Mouse (Mus musculus): Measurements from ENCODE around the gene Bpi. TPM values are rescaled to one million over a fixed set of nuclear protein-coding genes. Genes with fewer than 3 reads are reported as not detected.

Bpi gene
- polyA plus RNA-seq, 1 experiment = 0.32 TPM

DNA sequence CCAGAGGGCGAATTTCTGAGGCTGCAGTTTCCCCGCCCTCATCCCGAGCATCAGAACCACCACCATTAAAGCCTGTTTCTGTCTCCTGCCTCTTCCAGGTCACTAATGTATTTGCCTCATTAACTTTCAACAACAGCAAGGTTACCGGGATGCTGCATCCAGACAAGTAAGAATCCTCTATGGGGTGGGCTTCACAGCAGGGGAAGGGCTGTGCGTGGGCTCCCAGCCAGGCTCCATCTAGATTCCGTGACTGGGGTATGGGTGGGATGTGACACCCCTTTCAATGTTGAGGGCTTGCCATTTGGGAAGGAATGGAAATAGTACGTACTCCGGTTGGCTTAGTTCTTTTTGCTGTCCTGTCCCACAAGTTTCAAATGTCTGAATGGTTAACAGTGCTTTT, 67.7 kb downstream of the Bpi start:
- Histone ChIP-seq H3K27ac (ENCODE audit: control insufficient read depth, insufficient read depth, low read length) (no peak overlapping the region), H3K4me3 (ENCODE audit: control insufficient read depth, insufficient read depth, low read length) (no peak overlapping the region), H3K27me3 (ENCODE audit: control insufficient read depth, insufficient read depth, low read length) (no peaks in the 10 kb centered on the region), H3K36me3 (ENCODE audit: control insufficient read depth, insufficient read depth, low read length) (no peaks in the 10 kb centered on the region), H3K4me1 (replicated peaks; ENCODE audit: control insufficient read depth, insufficient read depth, low read length) (peaks cover 26% of the 10 kb centered on the region)
- 95% methylated on average over 8 of the region's 8 CpGs for WGBS
- TF ChIP-seq CTCF (IDR thresholded peaks at IDR 0.05; ENCODE audit: borderline replicate concordance, control insufficient read depth, extremely low read depth, insufficient read depth, low read length, poor library complexity) (no peak), POLR2A (IDR thresholded peaks at IDR 0.05; ENCODE audit: control insufficient read depth, extremely low read depth, insufficient read depth, low read length, poor library complexity) (no peak)
- no peak for DNase-seq

Other genes with a start within 250 kb of the Bpi start
- 37.6 and 41.9 TPM in 2 replicates for gene Tti1, start 229.7 kb upstream of the Bpi start, polyA plus RNA-seq (2012; rRNA removed)
- gene Rprd1b, start 229.6 kb upstream of the Bpi start, polyA plus RNA-seq (2012; rRNA removed) = 35.3 and 37.3 TPM in 2 replicates
- 32.8 and 37.6 TPM in 2 replicates for gene Tgm2, start 111.7 kb upstream of the Bpi start, polyA plus RNA-seq (2012; rRNA removed)
- gene D630003M21Rik, start 28.9 kb upstream of the Bpi start, polyA plus RNA-seq (2012; rRNA removed) = 2.2 and 3.1 TPM in 2 replicates
- gene Lbp, start 48.4 kb downstream of the Bpi start, polyA plus RNA-seq (2012; rRNA removed) = 6.2 and 12.1 TPM in 2 replicates
- gene Snhg11, start 117.5 kb downstream of the Bpi start, polyA plus RNA-seq (2012; rRNA removed) = 9.3 and 16.1 TPM in 2 replicates
- 43.8 and 47.8 TPM in 2 replicates for gene Ralgapb, start 151.8 kb downstream of the Bpi start, polyA plus RNA-seq (2012; rRNA removed)
- 20.8 and 23.1 TPM in 2 replicates for gene Adig, start 244.5 kb downstream of the Bpi start, polyA plus RNA-seq (2012; rRNA removed)